Mouse (Mus musculus) forebrain, embryonic 15.5 days (tissue): ENCODE results near the gene Atrx. TPM values are rescaled to one million over a fixed set of nuclear protein-coding genes. Genes with fewer than 3 reads are reported as not detected.
"Not testable (repeated sequence)": the region's sequence is repeated elsewhere in the genome, so short reads cannot be mapped to it uniquely, and the experiment has no call there.

Experiments used
- ATAC-seq: fragments of 200-750 bp; cut with Nextera tagmentation; replicated peaks from 2 replicates; pipeline ENCODE4 v1.8.0; 2017; ENCODE audit warnings: mild to moderate bottlenecking, moderate TSS enrichment, moderate library complexity
- H3K27ac ChIP-seq: fragments of 300-500 bp; sonication (generic); replicated peaks from 2 replicates; pipeline ENCODE4 v1.5.1; 2015; ENCODE audit warnings: mild to moderate bottlenecking, inconsistent platforms
- H3K27me3 ChIP-seq: fragments of 300-500 bp; sonication (generic); 2 replicates; pipeline ENCODE4 v1.6.1; 2015; ENCODE audit warnings: inconsistent platforms
- H3K36me3 ChIP-seq: fragments of 300-500 bp; sonication (generic); 2 replicates; pipeline ENCODE4 v1.6.1; 2015; ENCODE audit warnings: mild to moderate bottlenecking, inconsistent platforms
- H3K4me1 ChIP-seq: fragments of 300-500 bp; sonication (generic); 2 replicates; pipeline ENCODE4 v1.6.1; 2015; ENCODE audit warnings: inconsistent platforms
- H3K4me2 ChIP-seq: fragments of 300-500 bp; sonication (generic); replicated peaks from 2 replicates; pipeline ENCODE4 v1.6.1; 2015; ENCODE audit warnings: mild to moderate bottlenecking, inconsistent platforms
- H3K4me3 ChIP-seq: fragments of 300-500 bp; sonication (generic); 2 replicates; pipeline ENCODE4 v1.5.1; 2015; ENCODE audit warnings: mild to moderate bottlenecking, inconsistent platforms
- H3K9ac ChIP-seq: fragments of 300-500 bp; sonication (generic); replicated peaks from 2 replicates; pipeline ENCODE4 v1.6.1; 2015; ENCODE audit warnings: mild to moderate bottlenecking, inconsistent platforms
- H3K9me3 ChIP-seq: fragments of 300-500 bp; sonication (generic); 2 replicates; pipeline ENCODE4 v1.6.1; 2016; ENCODE audit warnings: inconsistent platforms
- WGBS: fragments of 180-500 bp; shearing (Covaris S2); methylation state at CpG from one replicate; pipeline ENCODE4 v1.1.7; 2015; ENCODE audit warnings: mixed read lengths; 5-methylcytosine and 5-hydroxymethylcytosine counted together
- polyA plus RNA-seq: library from polyadenylated mRNA; unstranded; fragments of >200 nt; fragmentation: Nextera tagmentation; extraction: Ambion mirVana; gene quantifications from 2 replicates; pipeline ENCODE4 v1.2.1, GENCODE M21; 2015

The Atrx gene
- 286 and 303 TPM in 2 replicates for polyA plus RNA-seq

DNA sequence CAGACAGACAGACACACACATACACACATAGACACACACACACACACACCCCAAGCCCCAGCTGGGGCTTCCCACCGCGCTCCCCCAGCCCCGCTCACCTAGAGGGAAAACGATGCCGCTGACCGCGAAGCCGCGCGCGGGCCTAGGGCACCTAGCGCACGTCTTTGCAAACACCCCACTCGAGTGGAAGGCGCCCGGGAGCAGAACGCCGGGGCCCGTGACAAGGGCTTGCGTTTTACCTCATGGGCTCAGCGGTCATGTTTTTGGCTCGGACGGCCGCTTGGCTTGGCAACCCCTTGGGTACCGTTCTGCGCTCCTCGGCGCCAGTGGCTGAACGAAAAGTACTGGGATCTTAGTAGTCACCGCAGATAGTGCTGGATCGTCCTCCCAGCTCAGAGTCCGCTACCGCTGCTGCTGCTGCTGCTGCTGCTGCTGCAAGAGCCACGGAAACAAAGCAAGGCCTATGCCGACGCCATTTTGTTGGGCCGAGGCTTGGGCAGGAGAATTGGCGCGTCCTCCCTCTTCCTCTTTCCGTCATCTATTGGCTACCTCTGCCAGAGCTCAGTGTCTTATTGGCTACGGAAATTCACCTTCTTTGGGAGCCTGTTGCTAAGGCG lies at the start of gene Atrx:
TSS of gene Atrx (minus strand) at position 543 of the 617 bp plus-strand sequence.
- no peaks in the 10 kb centered on the region for H3K36me3 ChIP-seq
- peak within 1 kb of the TSS; percentile 77 for H3K4me3 ChIP-seq
- peak within 1 kb of the TSS; percentile 94 for H3K27ac ChIP-seq
- H3K9ac ChIP-seq, result peak within 1 kb of the TSS; percentile 87
- H3K4me2 ChIP-seq, result peak within 1 kb of the TSS; percentile 44
- H3K4me1 ChIP-seq, result peaks cover 16% of the 10 kb centered on the region
- WGBS, result 28% methylated on average over 42 of the region's 42 CpGs
- H3K9me3 ChIP-seq, result no peaks in the 10 kb centered on the region
- ATAC-seq, result peak; percentile 95
- H3K27me3 ChIP-seq, result no peaks in the 10 kb centered on the region

DNA sequence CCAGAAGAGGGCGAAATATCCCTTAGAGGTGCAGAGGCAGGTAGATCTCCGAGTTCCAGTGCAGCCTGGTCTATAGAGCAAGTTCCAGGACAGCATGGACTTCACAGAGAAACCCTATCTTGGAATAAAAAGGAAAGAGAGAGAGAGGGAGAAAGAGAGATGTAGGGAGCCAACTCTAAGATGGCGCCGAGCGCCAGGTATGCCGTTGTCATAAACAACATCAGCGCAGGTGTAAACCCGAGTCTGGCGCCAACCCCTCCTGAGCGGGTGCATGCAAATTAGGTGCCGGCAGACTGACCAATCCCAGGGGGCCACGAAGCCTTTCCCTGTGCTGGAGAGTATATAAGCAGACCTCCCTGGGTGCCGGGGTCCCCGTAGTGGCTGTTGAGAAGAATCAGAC lies 27.9 kb upstream of the Atrx start:
- H3K9ac ChIP-seq, ATAC-seq, H3K27ac ChIP-seq, H3K4me2 ChIP-seq, H3K27me3 ChIP-seq, H3K9me3 ChIP-seq, H3K4me3 ChIP-seq, H3K36me3 ChIP-seq, H3K4me1 ChIP-seq: not testable (repeated sequence)
- WGBS, result 74% methylated on average over 14 of the region's 14 CpGs

DNA sequence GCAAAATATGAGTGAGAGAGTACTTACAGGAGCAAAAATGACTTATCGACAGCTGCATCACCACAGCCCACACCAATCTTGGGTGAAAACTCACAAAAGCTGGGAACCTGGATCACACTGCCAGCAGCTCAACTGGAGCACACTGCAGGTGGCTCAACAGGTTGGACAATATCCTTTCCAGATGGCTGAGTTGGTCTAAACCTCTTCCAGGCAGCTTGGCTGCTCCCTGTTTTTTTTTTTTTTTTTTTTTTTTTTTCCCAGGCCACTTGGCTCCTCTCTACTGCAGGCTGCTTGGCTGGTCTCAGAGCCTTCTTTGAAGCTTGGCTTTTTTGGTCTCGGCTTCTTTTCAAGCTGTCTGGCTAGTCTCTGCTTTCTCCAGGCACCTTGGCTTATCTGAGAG lies 24.8 kb upstream of the Atrx start:
- ATAC-seq, result no peak
- no peaks in the 10 kb centered on the region for H3K9me3 ChIP-seq
- no peak overlapping the region for H3K4me3 ChIP-seq
- no peaks in the 10 kb centered on the region for H3K27me3 ChIP-seq
- no peaks in the 10 kb centered on the region for H3K36me3 ChIP-seq
- no peak overlapping the region for H3K9ac ChIP-seq
- H3K27ac ChIP-seq, result no peak overlapping the region
- no peak overlapping the region for H3K4me2 ChIP-seq
- 91% methylated on average over 2 of the region's 2 CpGs for WGBS
- no peaks in the 10 kb centered on the region for H3K4me1 ChIP-seq

DNA sequence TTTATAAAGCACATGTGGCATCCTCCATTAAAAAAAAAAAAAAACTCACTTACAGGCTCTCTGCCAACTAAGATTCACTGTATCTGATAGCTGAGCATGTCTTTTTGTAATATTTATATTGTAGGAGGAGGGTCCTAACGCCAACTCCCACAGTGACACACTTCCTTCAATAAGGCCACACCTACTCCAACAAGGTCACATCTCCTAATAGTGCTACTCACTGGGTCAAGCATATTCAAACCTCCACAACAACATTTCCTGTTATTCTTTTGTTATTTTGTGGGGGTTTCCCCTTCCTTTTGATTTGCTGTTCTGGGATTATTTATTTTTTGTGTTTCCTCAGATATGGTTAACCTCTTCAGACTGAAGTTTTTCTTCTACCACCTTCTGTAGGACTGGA lies 17.2 kb upstream of the Atrx start:
- Histone ChIP-seq H3K4me3 (no peak overlapping the region), H3K9ac (no peak overlapping the region), H3K27me3 (no peaks in the 10 kb centered on the region), H3K27ac (no peak overlapping the region), H3K9me3 (no peaks in the 10 kb centered on the region), H3K4me1 (no peaks in the 10 kb centered on the region), H3K36me3 (no peaks in the 10 kb centered on the region), H3K4me2 (no peak overlapping the region)
- WGBS, result 58% methylated on average over 1 of the region's 1 CpGs
- ATAC-seq, result no peak

DNA sequence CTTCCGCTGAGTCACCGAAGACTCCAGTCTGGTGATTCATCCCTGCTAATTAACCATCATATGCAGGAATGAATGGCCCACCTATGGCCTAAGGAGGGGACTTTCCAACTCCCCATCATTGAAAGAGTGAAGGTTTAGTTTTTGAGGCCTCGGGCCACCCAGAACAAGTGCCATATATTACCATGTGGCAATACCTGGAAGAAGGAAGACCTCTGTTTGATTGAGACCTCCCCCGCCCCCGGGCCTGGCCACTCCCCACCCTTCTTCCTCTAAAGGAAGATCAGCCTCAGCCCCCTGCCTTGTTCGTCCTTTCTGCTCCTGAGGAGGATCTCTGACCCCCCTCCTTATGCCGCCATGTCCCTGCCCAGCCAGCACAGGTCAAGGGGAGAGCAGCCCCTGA lies 10.0 kb upstream of the Atrx start:
- Histone ChIP-seq H3K9me3 (no peaks in the 10 kb centered on the region), H3K4me1 (no peaks in the 10 kb centered on the region), H3K9ac (no peak overlapping the region), H3K27ac (no peak overlapping the region), H3K36me3 (no peaks in the 10 kb centered on the region), H3K27me3 (no peaks in the 10 kb centered on the region), H3K4me2 (no peak overlapping the region), H3K4me3 (no peak overlapping the region)
- 84% methylated on average over 6 of the region's 7 CpGs for WGBS
- no peak for ATAC-seq

DNA sequence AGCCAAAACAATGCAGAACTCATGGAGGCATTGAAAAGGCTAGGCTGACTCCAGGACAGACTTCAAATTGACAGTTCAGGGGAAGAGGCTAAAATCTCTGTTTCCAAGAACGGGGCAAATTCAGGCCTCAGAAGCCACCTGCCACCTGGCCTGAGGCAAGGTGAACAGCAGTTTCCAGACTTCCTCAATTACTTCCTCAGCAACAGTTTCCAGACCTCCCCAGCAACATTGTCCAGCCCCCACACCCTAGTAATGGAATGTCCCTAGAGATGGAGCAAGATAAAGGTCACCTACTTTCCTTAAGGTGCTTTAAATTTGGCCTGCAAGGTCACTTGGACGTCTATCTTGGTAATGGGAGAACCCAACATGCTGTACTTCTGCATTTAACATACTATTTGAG lies 8.5 kb upstream of the Atrx start:
- no peak overlapping the region for H3K4me2 ChIP-seq
- no peaks in the 10 kb centered on the region for H3K36me3 ChIP-seq
- no peaks in the 10 kb centered on the region for H3K27me3 ChIP-seq
- no peak overlapping the region for H3K27ac ChIP-seq
- no peaks in the 10 kb centered on the region for H3K9me3 ChIP-seq
- no peak for ATAC-seq
- WGBS, result 77% methylated on average over 2 of the region's 2 CpGs
- no peak overlapping the region for H3K9ac ChIP-seq
- H3K4me3 ChIP-seq, result no peak overlapping the region
- no peaks in the 10 kb centered on the region for H3K4me1 ChIP-seq

DNA sequence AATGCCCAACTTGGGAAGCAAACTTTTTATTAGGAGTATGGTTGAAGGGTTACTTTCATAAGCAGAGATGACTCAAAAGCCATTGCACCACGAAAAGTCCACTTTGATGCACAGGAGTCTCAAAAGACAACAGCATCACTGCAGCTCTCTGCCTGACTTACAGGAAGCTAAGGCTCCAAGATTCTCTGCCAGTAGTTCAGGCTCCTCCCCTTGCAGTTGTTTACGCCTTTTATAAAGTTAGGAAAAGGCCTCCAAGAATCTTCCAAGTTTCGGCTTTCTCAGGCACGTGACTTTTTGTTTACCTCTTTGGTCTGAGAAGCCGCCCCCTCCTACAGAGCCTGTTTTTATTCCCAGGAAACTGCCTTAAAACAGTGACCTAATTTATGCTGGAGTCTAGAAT lies 5.1 kb upstream of the Atrx start:
- no peak overlapping the region for H3K4me3 ChIP-seq
- no peaks in the 10 kb centered on the region for H3K4me1 ChIP-seq
- H3K9me3 ChIP-seq, result no peaks in the 10 kb centered on the region
- ATAC-seq, result no peak
- no peak overlapping the region for H3K4me2 ChIP-seq
- H3K27ac ChIP-seq, result no peak overlapping the region
- H3K36me3 ChIP-seq, result no peaks in the 10 kb centered on the region
- no peaks in the 10 kb centered on the region for H3K27me3 ChIP-seq
- no peak overlapping the region for H3K9ac ChIP-seq
- WGBS, result 55% methylated on average over 5 of the region's 5 CpGs

DNA sequence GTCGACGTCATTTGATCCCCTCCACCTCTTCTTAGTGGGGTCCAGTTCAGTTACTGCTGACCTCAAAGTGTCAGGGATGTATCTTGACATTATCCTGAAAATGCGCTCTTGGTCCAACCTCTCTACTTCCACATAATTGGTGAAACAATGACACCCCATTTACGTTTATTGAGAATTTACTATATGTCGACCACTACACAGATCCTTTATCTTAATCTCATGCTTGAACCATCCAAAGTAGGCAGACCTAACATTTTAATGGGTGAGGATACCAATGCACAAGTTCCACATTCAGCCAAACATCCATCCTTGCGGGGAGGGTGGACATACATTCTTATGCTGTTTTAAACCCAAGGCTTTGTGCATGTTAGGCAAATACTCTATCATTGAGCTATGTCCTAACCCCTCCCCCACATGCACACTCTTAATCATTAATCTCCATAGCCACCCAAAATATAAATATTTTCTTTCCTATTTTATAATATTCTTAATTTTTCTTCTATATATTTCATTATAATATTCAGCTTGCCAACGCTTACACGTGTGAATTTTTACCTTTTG lies 355 bp upstream of the Atrx start:
- H3K4me1 ChIP-seq, result peaks cover 16% of the 10 kb centered on the region
- no peaks in the 10 kb centered on the region for H3K27me3 ChIP-seq
- peak; percentile 50 for ATAC-seq
- H3K27ac ChIP-seq, result peak overlapping the region; percentile 94
- H3K36me3 ChIP-seq, result no peaks in the 10 kb centered on the region
- no peaks in the 10 kb centered on the region for H3K9me3 ChIP-seq
- H3K4me3 ChIP-seq, result peak overlapping the region; percentile 77
- 0 out of 2 replicates have a peak overlapping the region, but pooled peaks have one; percentile 87 for H3K9ac ChIP-seq
- 37% methylated on average over 8 of the region's 8 CpGs for WGBS
- H3K4me2 ChIP-seq, result peak overlapping the region; percentile 26

DNA sequence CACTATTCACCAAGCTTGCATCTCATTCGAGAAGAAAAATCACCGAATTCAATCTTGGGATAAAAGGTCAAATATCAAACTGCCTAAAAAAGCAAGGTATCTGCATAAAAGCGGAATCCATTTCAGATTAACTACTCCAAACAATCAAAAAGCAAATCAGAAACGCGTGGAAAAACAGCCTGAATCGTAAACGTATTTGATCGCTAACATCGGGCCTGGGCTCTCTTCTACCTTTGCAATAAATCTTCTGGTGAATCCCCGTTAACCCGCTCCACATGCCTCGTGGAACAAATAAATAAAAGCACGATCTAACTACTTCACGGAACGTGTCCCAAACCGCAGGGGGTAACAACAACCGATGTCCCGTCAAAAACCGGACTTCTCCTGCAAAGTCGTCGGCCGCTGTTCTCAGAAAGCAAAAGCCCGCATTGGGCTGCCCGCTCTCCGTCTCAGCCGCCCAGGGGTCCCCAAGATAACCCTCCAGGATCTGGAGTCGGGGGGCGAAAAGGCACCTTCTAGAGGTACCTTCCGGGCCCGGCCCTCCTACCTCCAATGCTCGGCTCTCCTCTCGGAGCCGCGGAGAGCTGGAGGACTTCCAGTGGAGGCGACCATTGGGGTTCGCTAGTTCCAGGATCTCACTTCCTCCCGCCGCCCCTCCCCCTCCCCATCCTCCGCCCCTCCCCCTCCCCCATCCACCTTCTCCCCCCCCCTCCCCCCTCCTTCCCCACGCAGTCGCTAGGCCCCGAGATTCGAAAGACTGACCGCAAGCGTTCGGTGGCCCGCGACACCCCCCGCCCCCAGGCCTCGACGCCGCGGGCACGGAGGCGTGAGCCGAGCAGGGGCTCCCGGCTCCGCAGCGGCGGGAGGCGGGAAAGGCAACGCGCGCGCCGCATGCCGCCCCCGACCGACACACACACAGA lies 1.0 kb downstream of the Atrx start:
- Histone ChIP-seq H3K4me1 (peaks cover 16% of the 10 kb centered on the region), H3K27ac (peak overlapping the region; percentile 94), H3K9ac (peak overlapping the region; percentile 87), H3K4me2 (peak overlapping the region; percentile 44), H3K36me3 (no peaks in the 10 kb centered on the region), H3K27me3 (no peaks in the 10 kb centered on the region), H3K4me3 (peak overlapping the region; percentile 77), H3K9me3 (no peaks in the 10 kb centered on the region)
- 29% methylated on average over 37 of the region's 69 CpGs for WGBS
- peak; percentile 54 for ATAC-seq

DNA sequence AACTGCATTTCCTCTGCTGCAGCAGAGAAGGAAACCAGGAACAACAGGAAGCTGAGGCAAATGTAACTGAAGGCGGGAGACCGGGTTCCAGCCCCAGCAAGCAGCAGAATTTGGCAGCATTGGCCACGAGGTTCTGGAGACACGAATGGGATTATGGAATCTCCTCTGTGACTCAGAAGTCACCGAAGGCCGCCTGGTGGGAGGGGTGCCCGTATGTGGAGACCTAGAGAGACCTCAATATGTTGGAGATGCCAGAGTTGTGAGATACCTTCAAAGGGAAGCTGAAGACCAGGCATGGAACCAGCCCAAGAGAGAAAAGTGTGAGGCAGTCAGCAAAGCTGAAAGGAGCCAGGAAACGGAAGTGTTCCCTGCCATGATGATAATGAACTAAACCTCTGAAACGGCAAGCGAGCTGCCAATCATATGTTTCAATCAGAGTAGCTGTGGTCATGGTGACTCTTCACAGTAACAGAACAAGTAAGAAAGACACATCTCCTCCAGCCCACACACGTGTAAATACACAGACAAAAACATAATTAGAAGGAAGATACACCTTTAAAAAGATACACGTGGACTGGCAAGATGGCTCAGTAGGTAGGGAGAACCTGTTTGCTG lies 3.0 kb downstream of the Atrx start:
- 76% methylated on average over 12 of the region's 12 CpGs for WGBS
- no peak for ATAC-seq
- peaks cover 16% of the 10 kb centered on the region for H3K4me1 ChIP-seq
- no peak overlapping the region for H3K9ac ChIP-seq
- no peaks in the 10 kb centered on the region for H3K27me3 ChIP-seq
- H3K9me3 ChIP-seq, result no peaks in the 10 kb centered on the region
- H3K4me3 ChIP-seq, result no peak overlapping the region
- no peak overlapping the region for H3K27ac ChIP-seq
- no peaks in the 10 kb centered on the region for H3K36me3 ChIP-seq
- peak overlapping the region; percentile 44 for H3K4me2 ChIP-seq

DNA sequence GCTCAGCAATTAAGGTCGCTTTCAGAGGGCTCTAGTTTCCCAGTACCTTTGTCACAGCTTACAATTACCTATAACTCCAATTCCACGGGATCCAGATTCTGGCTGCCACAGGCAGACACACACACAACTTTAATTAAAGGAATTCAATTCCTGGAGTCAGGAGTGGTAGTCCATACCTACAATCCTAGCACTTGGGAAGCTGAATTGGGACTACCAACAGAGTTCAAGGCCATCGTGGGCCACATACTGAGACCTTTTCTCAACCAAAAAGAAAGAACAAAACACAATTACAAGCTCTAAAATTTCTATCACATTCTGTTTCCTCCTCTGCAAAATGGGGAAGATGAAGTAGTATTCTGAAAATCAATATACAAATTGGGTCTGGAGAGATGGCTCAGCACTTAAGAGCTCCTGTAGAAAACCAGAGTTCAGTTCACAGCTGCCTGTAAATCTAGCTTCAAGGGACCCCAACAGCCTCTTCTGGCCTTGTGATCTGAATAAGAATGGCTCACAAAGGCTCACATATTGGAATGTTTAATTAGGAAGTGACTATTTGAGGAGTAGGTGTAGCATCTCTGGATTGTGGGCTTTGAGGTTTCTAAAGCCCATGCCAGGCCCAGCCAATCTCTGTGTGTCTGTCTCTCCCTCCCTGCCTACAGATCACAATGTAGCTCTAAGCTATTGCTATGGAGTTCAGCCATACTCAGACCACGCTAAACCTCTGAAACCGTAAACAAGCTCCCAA lies 4.7 kb downstream of the Atrx start:
- ATAC-seq, result no peak
- Histone ChIP-seq H3K4me3 (no peak overlapping the region), H3K36me3 (no peaks in the 10 kb centered on the region), H3K9me3 (no peaks in the 10 kb centered on the region), H3K4me2 (no peak overlapping the region), H3K9ac (no peak overlapping the region), H3K4me1 (peaks cover 16% of the 10 kb centered on the region), H3K27ac (no peak overlapping the region), H3K27me3 (no peaks in the 10 kb centered on the region)
- whole genome bisulfite sequencing, result 88% methylated on average over 5 of the region's 5 CpGs
